Mouse (Mus musculus) heart, embryonic 11.5 days (tissue): ENCODE measurements around the gene Cops8. TPM values are rescaled to one million over a fixed set of nuclear protein-coding genes. Genes with fewer than 3 reads are reported as not detected.

ENCODE experiments used
- ATAC-seq: fragments of 200-750 bp; cut with Nextera tagmentation; replicated peaks from 2 replicates; pipeline ENCODE4 v1.8.0; 2017; ENCODE audit warnings: moderate library complexity; ENCODE audit not compliant: insufficient number of reproducible peaks, low FRiP score, low TSS enrichment
- H3K27ac ChIP-seq: fragments of 300-500 bp; sonication (generic); 2 replicates; pipeline ENCODE4 v1.5.1; 2014; ENCODE audit warnings: mild to moderate bottlenecking, low read depth, low read length
- H3K27me3 ChIP-seq: fragments of 300-500 bp; sonication (generic); 2 replicates; pipeline ENCODE4 v1.6.1; 2014; ENCODE audit warnings: mild to moderate bottlenecking, low read length, mixed read lengths; ENCODE audit not compliant: control insufficient read depth, insufficient read depth
- H3K36me3 ChIP-seq: fragments of 300-500 bp; sonication (generic); 2 replicates; pipeline ENCODE4 v1.6.1; 2014; ENCODE audit warnings: mild to moderate bottlenecking, low read length, moderate library complexity, mixed read lengths; ENCODE audit not compliant: control insufficient read depth, insufficient read depth
- H3K4me1 ChIP-seq: fragments of 300-500 bp; sonication (generic); 2 replicates; pipeline ENCODE4 v1.6.1; 2014; ENCODE audit warnings: low read length; ENCODE audit not compliant: control insufficient read depth, insufficient read depth
- H3K4me2 ChIP-seq: fragments of 300-500 bp; sonication (generic); 2 replicates; pipeline ENCODE4 v1.6.1; 2014; ENCODE audit warnings: mild to moderate bottlenecking, moderate library complexity
- H3K4me3 ChIP-seq: fragments of 300-500 bp; sonication (generic); 2 replicates; pipeline ENCODE4 v1.5.1; 2014; ENCODE audit warnings: low read depth, low read length
- H3K9ac ChIP-seq: fragments of 300-500 bp; sonication (generic); 2 replicates; pipeline ENCODE4 v1.6.1; 2014; ENCODE audit warnings: mild to moderate bottlenecking, low read depth, low read length, moderate library complexity
- H3K9me3 ChIP-seq: fragments of 300-500 bp; sonication (generic); replicated peaks from 2 replicates; pipeline ENCODE4 v1.6.1; 2016; ENCODE audit warnings: low read length; ENCODE audit not compliant: control insufficient read depth
- WGBS: fragments of 180-500 bp; shearing (Covaris S2); extraction: QIAGEN DNeasy Blood & Tissue Kit; methylation state at CpG from one replicate; pipeline ENCODE4 v1.1.7; 2014; ENCODE audit not compliant: insufficient replicate concordance; 5-methylcytosine and 5-hydroxymethylcytosine counted together
- polyA plus RNA-seq: library from polyadenylated mRNA; unstranded; fragments of >200 nt; fragmentation: Nextera tagmentation; extraction: Ambion mirVana; gene quantifications from 2 replicates; pipeline ENCODE4 v1.2.1, GENCODE M21; 2014

Gene Cops8
- polyA plus RNA-seq, 1 experiment from 2014 or later = 136 TPM

DNA sequence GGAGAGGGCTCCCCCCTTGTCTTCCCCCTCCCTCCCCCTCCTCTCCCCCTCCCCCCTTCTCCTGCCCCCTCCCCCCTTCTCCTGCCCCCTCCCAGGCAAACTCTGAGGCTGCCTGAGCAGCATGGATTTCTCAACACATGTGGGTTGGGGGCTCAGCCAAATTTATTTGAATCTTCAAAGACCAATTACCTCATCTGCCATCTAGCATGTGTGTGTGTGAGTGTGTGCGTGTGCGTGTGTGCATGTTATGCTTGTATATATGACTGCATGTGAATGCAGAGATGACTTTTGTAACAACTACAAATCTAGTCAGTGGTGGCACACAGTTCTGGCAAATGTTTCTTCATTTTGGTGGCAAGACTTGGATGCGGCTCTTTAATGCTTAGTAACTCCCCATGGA lies 55.8 kb downstream of the Cops8 start:
- ATAC-seq = no peak
- H3K4me2 ChIP-seq = no peak overlapping the region
- no peaks in the 10 kb centered on the region for H3K27me3 ChIP-seq
- no peak overlapping the region for H3K4me3 ChIP-seq
- no peaks in the 10 kb centered on the region for H3K36me3 ChIP-seq
- H3K4me1 ChIP-seq = no peaks in the 10 kb centered on the region
- no peak overlapping the region for H3K27ac ChIP-seq
- 94% methylated on average over 3 of the region's 3 CpGs for WGBS
- H3K9me3 ChIP-seq = no peaks in the 10 kb centered on the region
- H3K9ac ChIP-seq = no peak overlapping the region

DNA sequence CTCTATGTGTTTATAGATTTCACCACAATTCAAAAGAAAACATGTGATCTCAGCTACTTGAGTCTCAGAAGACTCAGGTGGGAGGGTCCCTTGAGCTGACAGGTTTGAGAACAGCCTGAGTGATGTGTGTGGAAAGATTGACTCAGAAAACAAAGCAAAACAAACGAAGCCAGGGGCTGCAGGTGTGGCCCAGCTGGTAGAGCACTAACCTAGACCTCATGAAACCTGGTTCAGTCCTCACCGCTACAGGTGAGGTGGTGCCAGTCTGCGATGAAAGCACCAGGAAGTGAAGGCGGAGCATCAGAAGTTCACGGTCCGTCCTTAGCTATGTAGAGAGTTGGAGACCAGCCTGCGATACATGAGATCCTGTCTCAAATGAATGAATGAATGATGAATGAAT lies 57.4 kb downstream of the Cops8 start:
- Histone ChIP-seq H3K27me3 (no peaks in the 10 kb centered on the region), H3K4me3 (no peak overlapping the region), H3K4me2 (no peak overlapping the region), H3K27ac (no peak overlapping the region), H3K36me3 (no peaks in the 10 kb centered on the region), H3K9me3 (no peaks in the 10 kb centered on the region), H3K9ac (no peak overlapping the region), H3K4me1 (no peaks in the 10 kb centered on the region)
- ATAC-seq = no peak
- 82% methylated on average over 7 of the region's 7 CpGs for WGBS

DNA sequence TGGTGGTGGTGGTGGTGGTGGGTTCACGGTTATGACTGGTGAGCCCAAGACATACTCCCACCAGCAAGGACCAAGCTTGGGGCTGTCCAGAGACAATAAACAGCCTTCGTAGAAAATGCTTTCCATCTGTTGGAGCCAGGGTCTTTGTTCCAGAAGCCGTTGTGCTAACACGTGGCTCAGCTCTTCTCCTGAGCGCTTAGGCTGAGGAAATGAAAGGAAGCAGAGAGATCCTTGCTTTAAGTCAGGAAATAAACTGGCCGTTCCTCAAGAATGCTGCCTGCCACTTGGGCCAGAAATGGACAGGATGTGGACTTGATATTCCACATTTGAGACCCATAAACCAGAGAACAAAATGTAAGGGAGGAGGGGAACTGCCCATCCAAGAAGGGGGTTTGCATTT lies 59.7 kb downstream of the Cops8 start:
- H3K36me3 ChIP-seq = no peaks in the 10 kb centered on the region
- no peak overlapping the region for H3K4me3 ChIP-seq
- no peak overlapping the region for H3K9ac ChIP-seq
- no peak overlapping the region for H3K4me2 ChIP-seq
- ATAC-seq = no peak
- no peaks in the 10 kb centered on the region for H3K27me3 ChIP-seq
- H3K27ac ChIP-seq = no peak overlapping the region
- no peaks in the 10 kb centered on the region for H3K9me3 ChIP-seq
- peaks cover 9% of the 10 kb centered on the region for H3K4me1 ChIP-seq
- 64% methylated on average over 6 of the region's 6 CpGs for WGBS

Other genes with a start within 250 kb of the Cops8 start
- 5.3 and 6.8 TPM in 2 replicates for gene Col6a3, start 241.0 kb downstream of the Cops8 start, polyA plus RNA-seq